Mouse (Mus musculus): ENCODE data around the gene Slc35e4.
"Not testable (repeated sequence)": the region's sequence is repeated elsewhere in the genome, so short reads cannot be mapped to it uniquely, and the experiment has no call there.

Slc35e4 gene

GRCm38 (mm10) chr11:3914109-3914840 is at the start of gene Slc35e4:
Slc35e4 (minus strand) TSS chr11:3914664.
- peak; percentile 80 for DNase-seq

DNA sequence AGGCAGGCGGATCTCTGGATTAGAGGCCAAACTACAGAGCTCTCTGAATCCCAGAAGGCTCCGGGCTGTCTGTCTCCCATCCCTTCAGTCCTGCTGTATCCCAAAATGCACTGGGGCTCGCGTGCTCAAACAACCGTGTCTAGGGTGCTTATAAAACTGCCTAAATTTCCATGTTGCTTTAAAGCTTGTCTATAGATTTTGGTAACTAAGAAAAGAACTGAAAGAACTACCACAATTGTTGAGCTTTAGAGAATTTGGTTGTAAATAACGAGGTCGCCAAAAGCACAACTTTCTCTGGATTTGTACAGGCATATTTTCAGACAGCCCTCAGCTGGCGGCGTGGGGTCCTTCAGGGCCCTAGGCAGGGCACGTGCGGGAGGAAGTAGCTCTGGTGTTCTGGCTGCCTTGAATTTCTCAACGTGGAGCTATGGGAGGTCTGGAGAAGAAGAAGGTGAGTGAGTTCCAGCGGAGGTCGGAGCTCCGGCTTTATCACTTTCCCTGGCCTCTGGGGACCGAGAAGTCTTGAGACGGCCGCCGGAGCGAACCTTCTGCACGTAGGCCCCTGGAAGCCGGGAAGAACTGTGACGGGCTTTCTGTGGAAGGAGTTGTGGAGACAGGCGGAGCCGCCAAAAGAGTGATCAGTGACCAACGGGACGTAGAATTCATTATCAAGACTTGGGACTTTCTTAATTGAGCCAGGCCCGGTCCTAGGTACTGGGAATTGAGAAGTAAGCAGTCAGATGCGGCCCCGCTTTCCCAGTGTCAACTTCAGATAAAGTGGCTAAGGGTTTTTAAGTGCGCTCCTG is 49.3 kb upstream of the Slc35e4 start, which contains the start of gene Pes1:
Pes1 (plus strand) TSS at position 366 of the 806 bp plus-strand sequence.
- peak; percentile 81 for DNase-seq

DNA sequence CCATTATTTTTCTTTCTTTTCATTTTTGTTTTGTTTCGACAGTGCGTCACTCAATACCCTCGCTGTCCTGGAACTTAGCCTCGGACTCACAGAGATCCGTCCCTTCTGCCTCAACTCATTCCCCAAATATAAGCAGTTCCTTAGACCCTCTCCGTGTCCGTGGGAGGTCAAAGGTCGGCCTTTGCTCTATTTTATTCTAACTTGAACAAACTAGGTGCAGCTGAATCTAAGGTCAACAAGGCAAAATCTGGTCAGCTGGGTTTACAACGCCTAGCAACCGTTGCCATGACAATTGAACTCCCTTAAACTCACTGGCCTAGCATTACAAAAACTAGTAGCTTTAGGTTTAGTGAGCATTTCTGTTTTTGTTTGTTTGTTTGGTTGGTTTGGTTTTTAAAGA is 48.7 kb upstream of the Slc35e4 start:
- peak; percentile 18 for DNase-seq

- DNase-seq: no peak
Observed at GRCm38 (mm10) chr11:3961761-3962160, 47.3 kb upstream of the Slc35e4 start.

GRCm38 (mm10) chr11:3960901-3961300 is 46.4 kb upstream of the Slc35e4 start:
- DNase-seq: no peak

GRCm38 (mm10) chr11:3955371-3955770 is 40.9 kb upstream of the Slc35e4 start:
- DNase-seq: not testable (repeated sequence)

DNA sequence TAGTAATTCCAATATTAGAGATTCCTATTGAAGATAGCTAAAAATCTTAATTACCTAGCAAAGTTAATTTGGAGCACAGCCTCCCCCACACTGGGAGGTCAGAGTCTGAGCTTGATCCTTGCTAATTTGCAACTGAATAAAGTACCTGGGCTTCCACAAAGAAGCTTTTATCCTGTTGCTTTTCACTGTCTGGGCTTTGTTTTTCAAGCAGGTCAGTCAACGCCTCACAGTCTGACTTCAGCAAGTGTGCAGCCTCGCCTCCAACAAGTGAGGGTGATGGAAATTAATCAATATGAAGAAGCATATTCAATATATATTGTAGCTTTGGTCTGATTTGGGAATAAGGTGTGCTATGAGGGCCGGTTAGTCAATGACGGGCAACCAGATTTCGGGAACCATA is 40.4 kb upstream of the Slc35e4 start:
- not testable (repeated sequence) for DNase-seq

GRCm38 (mm10) chr11:3946386-3946785 is 31.9 kb upstream of the Slc35e4 start:
- no peak for DNase-seq

DNA sequence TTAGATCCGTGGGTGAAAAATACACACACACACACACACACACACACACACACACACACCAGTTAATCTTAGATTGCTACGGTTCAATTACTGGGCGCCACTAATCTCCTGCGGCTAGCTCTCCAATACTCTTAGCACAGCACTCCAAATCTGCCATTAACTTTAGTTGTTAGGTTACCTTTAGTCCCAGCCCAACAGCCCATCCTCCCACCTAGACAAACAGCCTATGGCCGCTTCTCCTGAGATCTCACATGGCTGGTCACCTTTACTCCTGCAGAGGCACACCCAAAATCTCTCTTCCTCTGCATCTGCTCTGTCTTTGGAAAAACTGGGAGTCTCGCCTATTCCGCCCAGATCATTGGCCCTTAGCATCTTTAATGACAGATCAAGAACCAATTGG is 26.9 kb upstream of the Slc35e4 start:
- DNase-seq: no peak

GRCm38 (mm10) chr11:3937321-3937874 is 22.9 kb upstream of the Slc35e4 start:
- DNase-seq: no peak

- DNase-seq: no peak
Observed at GRCm38 (mm10) chr11:3936318-3936717, 21.9 kb upstream of the Slc35e4 start.

DNA sequence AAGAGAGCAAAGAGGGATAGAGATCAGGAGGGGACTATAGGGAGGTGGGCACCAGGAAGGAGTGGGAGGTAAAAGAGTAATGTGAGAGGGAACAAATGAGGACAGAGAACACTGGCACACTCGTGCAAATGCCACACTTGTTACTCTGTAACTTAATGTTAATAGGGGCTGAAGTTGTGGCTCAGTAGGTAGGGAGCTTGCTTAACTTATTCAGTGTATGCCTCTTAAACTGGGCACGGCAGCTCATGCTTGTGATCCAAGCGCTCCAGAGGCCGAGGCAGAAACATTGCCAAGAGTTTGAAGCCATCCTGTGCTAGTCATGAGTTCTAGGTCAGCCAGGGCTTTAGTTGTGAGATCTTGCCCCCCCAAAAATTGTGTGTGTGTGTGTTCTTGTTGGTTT is 20.7 kb upstream of the Slc35e4 start:
- no peak for DNase-seq

DNA sequence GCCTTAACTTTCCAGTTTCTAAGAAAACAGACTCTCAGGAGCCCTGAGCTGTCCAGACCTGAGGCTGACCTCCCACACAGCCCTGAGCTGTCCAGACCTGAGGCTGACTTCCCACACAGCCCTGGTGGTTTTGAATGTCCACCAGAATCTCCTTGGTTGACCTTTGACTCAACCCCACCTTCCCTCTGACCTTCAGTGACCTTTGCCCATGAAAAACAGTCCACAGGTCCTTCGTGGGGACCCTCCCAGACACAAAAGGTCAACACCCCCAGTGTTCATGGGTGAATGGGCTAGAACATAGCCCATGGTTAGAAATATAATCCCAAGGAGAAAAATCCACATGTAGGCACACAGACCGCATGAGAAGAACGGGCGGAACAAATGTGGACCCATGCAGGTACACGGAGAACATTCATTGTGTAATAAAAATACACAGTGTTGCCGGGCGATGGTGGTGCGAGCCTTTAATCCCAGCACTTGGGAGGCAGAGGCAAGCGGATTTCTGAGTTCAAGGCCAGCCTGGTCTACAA is 19.4 kb upstream of the Slc35e4 start:
- DNase-seq: no peak

DNA sequence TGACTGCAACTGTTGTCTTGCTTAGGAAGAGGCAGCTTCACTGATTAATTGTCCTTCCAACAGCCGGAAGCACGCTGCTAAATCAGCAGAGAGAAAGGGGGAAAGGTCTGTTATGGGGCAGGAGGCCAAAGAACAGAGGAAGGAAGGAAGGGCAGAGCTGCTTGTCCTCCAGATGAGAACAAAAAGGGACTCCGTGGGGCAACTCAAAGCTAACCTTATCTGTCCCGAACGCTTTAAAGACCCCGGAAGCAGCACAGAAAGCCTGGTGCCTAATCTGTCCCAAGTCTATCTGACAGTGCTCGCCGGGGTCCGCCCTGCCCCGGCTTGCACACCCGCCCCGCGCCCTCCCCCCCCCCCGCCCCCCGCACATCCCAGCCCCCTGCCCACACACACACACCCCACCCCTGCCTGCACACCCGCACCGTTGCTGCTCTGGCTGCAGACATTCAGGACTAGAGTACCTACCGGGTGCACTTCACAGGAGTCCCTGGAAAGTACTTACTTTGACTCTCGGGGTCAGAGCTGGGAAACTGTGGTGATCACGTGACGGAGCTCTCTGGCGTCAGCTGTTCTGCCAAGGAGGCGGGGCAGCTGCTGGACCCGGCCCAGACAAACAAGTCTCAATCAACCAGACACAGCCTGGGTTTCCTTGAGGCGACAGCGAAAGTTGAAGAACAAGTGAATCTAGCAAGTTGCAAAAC is 17.2 kb upstream of the Slc35e4 start, which contains the start of gene Tcn2:
Tcn2 (minus strand) TSS at position 649 of the 701 bp plus-strand sequence.
- peak; percentile 71 for DNase-seq

DNA sequence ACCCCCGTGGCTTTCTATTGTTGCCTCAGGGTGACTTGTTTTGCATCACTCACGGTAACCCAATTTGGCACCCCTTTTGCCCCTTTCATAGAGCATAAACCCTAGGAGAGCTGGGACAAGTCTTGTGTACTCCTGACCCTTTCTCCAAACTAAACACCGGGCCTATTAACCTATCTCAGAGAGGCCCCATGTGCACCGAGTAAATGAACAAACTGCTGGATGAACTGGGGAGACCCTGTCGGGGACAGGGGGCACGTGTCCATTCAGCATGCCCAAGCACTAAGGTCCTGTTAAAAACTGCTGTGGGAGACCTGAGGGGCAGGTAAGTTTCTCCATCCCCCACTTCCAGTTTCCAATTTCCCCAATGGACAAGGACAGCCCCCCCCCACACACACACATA is 16.5 kb upstream of the Slc35e4 start:
- DNase-seq: no peak

DNA sequence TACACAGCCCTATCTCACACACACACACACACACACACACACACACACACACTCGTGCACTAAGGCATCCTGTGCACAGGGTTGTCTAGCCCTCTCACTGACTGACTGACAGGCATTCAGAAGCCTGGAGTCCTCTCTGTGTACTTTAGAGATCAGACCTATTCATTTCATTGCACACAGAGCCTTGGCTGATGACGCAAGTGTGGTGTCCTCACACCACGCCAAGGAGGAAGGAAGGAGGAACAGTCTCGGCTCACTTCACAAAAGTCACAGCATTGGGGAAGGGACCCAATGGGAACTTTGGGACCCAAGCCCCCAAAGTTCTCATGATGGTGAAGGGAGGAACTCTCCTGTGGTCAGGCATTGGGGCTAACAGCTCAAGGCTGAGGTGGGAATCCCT is 15.6 kb upstream of the Slc35e4 start:
- DNase-seq: no peak

GRCm38 (mm10) chr11:3925916-3926315 is 11.5 kb upstream of the Slc35e4 start:
- no peak for DNase-seq

DNA sequence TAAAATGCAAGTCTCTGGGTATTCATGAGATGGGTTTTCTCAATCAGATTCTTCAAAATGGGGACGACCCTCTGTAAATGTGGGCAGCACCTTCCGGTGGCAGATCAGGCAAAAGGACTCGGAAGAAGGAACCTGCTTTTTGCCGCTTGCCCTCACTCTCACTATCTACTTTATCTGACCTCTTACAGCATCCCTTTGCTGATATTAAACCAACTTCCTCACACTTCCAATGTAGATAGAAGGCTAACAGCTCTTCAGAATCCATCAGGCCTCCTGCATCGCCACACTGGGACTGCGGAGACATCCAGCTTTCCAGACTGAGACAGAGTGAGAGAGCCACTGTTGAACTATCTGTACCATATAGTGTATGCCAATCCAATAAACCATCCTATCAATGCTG is 8.3 kb upstream of the Slc35e4 start:
- no peak for DNase-seq

DNA sequence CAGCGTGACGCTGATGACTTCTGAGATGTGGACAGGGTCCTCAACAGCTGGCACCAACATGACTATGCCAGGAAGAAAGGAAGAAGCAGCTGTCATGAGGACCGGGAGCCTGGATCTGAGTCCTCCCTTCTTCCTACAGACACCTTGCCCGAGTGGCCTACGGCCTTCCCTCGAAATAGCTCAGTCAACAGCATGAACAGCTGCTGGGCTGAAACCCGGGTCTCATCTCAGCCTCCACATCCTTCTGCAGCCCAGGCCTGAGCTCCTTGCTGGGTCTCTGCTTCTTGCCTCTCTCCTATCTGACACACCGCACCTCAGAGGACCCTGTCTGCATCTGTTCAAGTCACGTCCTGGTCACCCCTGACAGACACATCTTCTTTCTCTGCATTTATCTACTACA is 7.7 kb upstream of the Slc35e4 start:
- DNase-seq: no peak

DNA sequence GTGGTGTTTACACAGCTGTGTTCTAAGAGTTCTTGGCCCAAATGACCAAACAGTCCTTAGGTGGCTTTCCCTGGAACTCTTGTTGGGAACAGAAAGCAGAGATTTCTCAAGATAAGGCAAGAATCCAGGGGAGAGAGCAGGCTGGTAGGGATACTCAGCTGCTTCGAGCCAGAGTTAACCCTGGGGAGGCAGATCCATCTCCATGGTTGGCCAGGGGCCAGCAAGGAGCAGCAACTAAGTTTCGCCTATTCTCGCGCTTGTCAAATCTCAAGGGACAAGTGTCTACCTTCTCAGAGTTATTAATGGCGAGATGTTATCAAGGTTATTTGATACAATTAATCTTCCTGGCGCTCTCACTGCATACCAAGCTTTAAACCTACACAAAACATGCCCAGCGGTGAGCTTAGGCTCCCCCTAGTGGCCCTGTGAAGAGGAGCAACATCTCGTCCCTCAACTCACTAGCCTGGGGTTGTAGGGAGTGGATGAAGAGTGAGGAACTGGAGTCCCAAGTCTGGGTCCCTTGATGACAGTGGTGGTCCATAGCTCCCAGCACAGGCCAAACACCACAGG is 6.9 kb upstream of the Slc35e4 start:
- DNase-seq: peak; percentile 55

GRCm38 (mm10) chr11:3920476-3920875 is 6.0 kb upstream of the Slc35e4 start:
- no peak for DNase-seq

- DNase-seq: no peak
Observed at GRCm38 (mm10) chr11:3918738-3919137, 4.3 kb upstream of the Slc35e4 start.

Data from thymus, postnatal 14 days (tissue).